Mouse (Mus musculus) hindbrain, embryonic 10.5 days (tissue): Measurements from ENCODE around the gene Numb. TPM values are rescaled to one million over a fixed set of nuclear protein-coding genes. Genes with fewer than 3 reads are reported as not detected.

Experiments
- DNase-seq: peaks from one replicate; pipeline ENCODE4 v3.0.0-alpha.2; 2017; ENCODE audit warnings: low spot score
- H3K27ac ChIP-seq: fragments of 300-500 bp; sonication (generic); 2 replicates; pipeline ENCODE4 v1.5.1; 2016; ENCODE audit warnings: mild to moderate bottlenecking, moderate library complexity
- H3K27me3 ChIP-seq: fragments of 300-500 bp; sonication (generic); 2 replicates; pipeline ENCODE4 v1.6.1; 2016; ENCODE audit warnings: mild to moderate bottlenecking; ENCODE audit not compliant: poor library complexity, insufficient read depth, severe bottlenecking
- H3K36me3 ChIP-seq: fragments of 300-500 bp; sonication (generic); 2 replicates; pipeline ENCODE4 v1.6.1; 2016; ENCODE audit warnings: mild to moderate bottlenecking, moderate library complexity
- H3K4me1 ChIP-seq: fragments of 300-500 bp; sonication (generic); replicated peaks from 2 replicates; pipeline ENCODE4 v1.6.1; 2016; ENCODE audit warnings: mild to moderate bottlenecking
- H3K4me3 ChIP-seq: fragments of 300-500 bp; sonication (generic); 2 replicates; pipeline ENCODE4 v1.5.1; 2016; ENCODE audit warnings: mild to moderate bottlenecking, moderate library complexity
- H3K9me3 ChIP-seq: fragments of 300-500 bp; sonication (generic); 2 replicates; pipeline ENCODE4 v1.6.1; 2016; ENCODE audit warnings: mild to moderate bottlenecking, moderate library complexity
- WGBS: fragments of 180-500 bp; shearing (Covaris S2); methylation state at CpG from one replicate; pipeline ENCODE4 v1.1.7; 2016; 5-methylcytosine and 5-hydroxymethylcytosine counted together
- polyA plus RNA-seq: library from polyadenylated mRNA; unstranded; fragments of >200 nt; fragmentation: Nextera tagmentation; extraction: Ambion mirVana; gene quantifications from 2 replicates; pipeline ENCODE4 v1.2.1, GENCODE M21; 2016

Numb gene
- polyA plus RNA-seq, 1 experiment from 2014 or later, result 27.8 TPM

- Histone ChIP-seq H3K27me3 (no peaks in the 10 kb centered on the region), H3K4me3 (no peak overlapping the region), H3K36me3 (peaks cover 63% of the 10 kb centered on the region), H3K4me1 (no peaks in the 10 kb centered on the region), H3K27ac (no peak overlapping the region), H3K9me3 (no peaks in the 10 kb centered on the region)
- 91% methylated on average over 3 of the region's 3 CpGs for WGBS
- DNase-seq, result no peak
Observed at GRCm38 (mm10) chr12:83833979-83834378, 87.8 kb downstream of the Numb start.

- Histone ChIP-seq H3K27me3 (no peaks in the 10 kb centered on the region), H3K9me3 (no peaks in the 10 kb centered on the region), H3K27ac (no peak overlapping the region), H3K4me1 (no peaks in the 10 kb centered on the region), H3K36me3 (peaks cover 42% of the 10 kb centered on the region), H3K4me3 (no peak overlapping the region)
- DNase-seq, result no peak
- WGBS, result 83% methylated on average over 3 of the region's 3 CpGs
Observed at GRCm38 (mm10) chr12:83830424-83830823, 91.3 kb downstream of the Numb start.

- Histone ChIP-seq H3K27ac (no peak overlapping the region), H3K4me3 (no peak overlapping the region), H3K36me3 (peaks cover 31% of the 10 kb centered on the region), H3K27me3 (no peaks in the 10 kb centered on the region), H3K9me3 (no peaks in the 10 kb centered on the region), H3K4me1 (no peaks in the 10 kb centered on the region)
- 89% methylated on average over 1 of the region's 1 CpGs for WGBS
- no peak for DNase-seq
Observed at GRCm38 (mm10) chr12:83816616-83817015, 105.1 kb downstream of the Numb start.

GRCm38 (mm10) chr12:83811901-83812300 lies 109.8 kb downstream of the Numb start:
- Histone ChIP-seq H3K27me3 (no peaks in the 10 kb centered on the region), H3K36me3 (peaks cover 44% of the 10 kb centered on the region), H3K4me3 (no peak overlapping the region), H3K4me1 (no peaks in the 10 kb centered on the region), H3K9me3 (no peaks in the 10 kb centered on the region), H3K27ac (no peak overlapping the region)
- 90% methylated on average over 3 of the region's 3 CpGs for WGBS
- DNase-seq, result no peak

- no peaks in the 10 kb centered on the region for H3K27me3 ChIP-seq
- H3K4me1 ChIP-seq, result no peaks in the 10 kb centered on the region
- no peak for DNase-seq
- H3K9me3 ChIP-seq, result peaks cover 10% of the 10 kb centered on the region
- H3K36me3 ChIP-seq, result peaks cover 97% of the 10 kb centered on the region
- H3K27ac ChIP-seq, result no peak overlapping the region
- H3K4me3 ChIP-seq, result no peak overlapping the region
- 94% methylated on average over 7 of the region's 7 CpGs for WGBS
Observed at GRCm38 (mm10) chr12:83803641-83804040, 118.1 kb downstream of the Numb start.

- H3K4me3 ChIP-seq, result no peak overlapping the region
- peaks cover 93% of the 10 kb centered on the region for H3K36me3 ChIP-seq
- H3K27ac ChIP-seq, result no peak overlapping the region
- H3K4me1 ChIP-seq, result no peaks in the 10 kb centered on the region
- no peak for DNase-seq
- no peaks in the 10 kb centered on the region for H3K27me3 ChIP-seq
- 64% methylated on average over 9 of the region's 9 CpGs for WGBS
- peaks cover 5% of the 10 kb centered on the region for H3K9me3 ChIP-seq
Observed at GRCm38 (mm10) chr12:83800943-83801342, 120.8 kb downstream of the Numb start.

GRCm38 (mm10) chr12:83798313-83798712 lies 123.4 kb downstream of the Numb start:
- DNase-seq, result no peak
- Histone ChIP-seq H3K36me3 (peaks cover 85% of the 10 kb centered on the region), H3K4me3 (no peak overlapping the region), H3K9me3 (no peaks in the 10 kb centered on the region), H3K4me1 (no peaks in the 10 kb centered on the region), H3K27me3 (no peaks in the 10 kb centered on the region), H3K27ac (no peak overlapping the region)
- 85% methylated on average over 5 of the region's 5 CpGs for WGBS

- H3K4me1 ChIP-seq, result no peaks in the 10 kb centered on the region
- no peak for DNase-seq
- no peak overlapping the region for H3K4me3 ChIP-seq
- WGBS, result 93% methylated on average over 7 of the region's 7 CpGs
- no peaks in the 10 kb centered on the region for H3K27me3 ChIP-seq
- no peaks in the 10 kb centered on the region for H3K9me3 ChIP-seq
- no peak overlapping the region for H3K27ac ChIP-seq
- peaks cover 82% of the 10 kb centered on the region for H3K36me3 ChIP-seq
Observed at GRCm38 (mm10) chr12:83795586-83795985, 126.1 kb downstream of the Numb start.

- DNase-seq, result no peak
- H3K36me3 ChIP-seq, result peaks cover 77% of the 10 kb centered on the region
Observed at GRCm38 (mm10) chr12:83795051-83795450, 126.7 kb downstream of the Numb start.

GRCm38 (mm10) chr12:83792706-83793410 lies 128.9 kb downstream of the Numb start:
- Histone ChIP-seq H3K27me3 (no peaks in the 10 kb centered on the region), H3K4me3 (no peak overlapping the region), H3K27ac (no peak overlapping the region), H3K36me3 (peaks cover 56% of the 10 kb centered on the region), H3K9me3 (no peaks in the 10 kb centered on the region), H3K4me1 (peaks cover 3% of the 10 kb centered on the region; the same call in 1 of the 2 replicates)
- WGBS, result 77% methylated on average over 10 of the region's 10 CpGs
- no peak for DNase-seq

More at GRCm38 (mm10) chr12:83795051-83795450, 126.7 kb downstream of the Numb start:
- Histone ChIP-seq H3K4me3 (no peak overlapping the region), H3K27me3 (no peaks in the 10 kb centered on the region), H3K9me3 (no peaks in the 10 kb centered on the region), H3K4me1 (peaks cover 3% of the 10 kb centered on the region; the same call in 1 of the 2 replicates), H3K27ac (no peak overlapping the region)
- WGBS, result 63% methylated on average over 2 of the region's 2 CpGs

- DNase-seq, result no peak
- no peak overlapping the region for H3K4me3 ChIP-seq
- H3K9me3 ChIP-seq, result no peaks in the 10 kb centered on the region
- peaks cover 4% of the 10 kb centered on the region; the same call in 1 of the 2 replicates for H3K4me1 ChIP-seq
- peaks cover 49% of the 10 kb centered on the region for H3K36me3 ChIP-seq
- 92% methylated on average over 10 of the region's 10 CpGs for WGBS
- H3K27me3 ChIP-seq, result no peaks in the 10 kb centered on the region
- peak overlapping the region; percentile 41; the same call in 1 of the 2 replicates for H3K27ac ChIP-seq
Observed at GRCm38 (mm10) chr12:83791737-83792136, 130.0 kb downstream of the Numb start.

GRCm38 (mm10) chr12:83790749-83791148 lies 131.0 kb downstream of the Numb start:
- Histone ChIP-seq H3K36me3 (peaks cover 39% of the 10 kb centered on the region), H3K27me3 (no peaks in the 10 kb centered on the region), H3K4me3 (no peak overlapping the region), H3K9me3 (no peaks in the 10 kb centered on the region), H3K4me1 (peaks cover 7% of the 10 kb centered on the region; the same call in 1 of the 2 replicates), H3K27ac (no peak overlapping the region)
- DNase-seq, result no peak
- WGBS, result 90% methylated on average over 4 of the region's 4 CpGs

GRCm38 (mm10) chr12:83789781-83790140 lies 132.0 kb downstream of the Numb start:
- Histone ChIP-seq H3K4me1 (peaks cover 7% of the 10 kb centered on the region), H3K36me3 (peaks cover 29% of the 10 kb centered on the region), H3K9me3 (no peaks in the 10 kb centered on the region), H3K27me3 (no peaks in the 10 kb centered on the region), H3K4me3 (no peak overlapping the region), H3K27ac (0 out of 2 replicates have a peak overlapping the region, but pooled peaks have one; percentile 30)
- WGBS, result 60% methylated on average over 4 of the region's 4 CpGs
- DNase-seq, result no peak
